Mouse (Mus musculus): ENCODE data around the gene Zfp64. TPM values are rescaled to one million over a fixed set of nuclear protein-coding genes. Genes with fewer than 3 reads are reported as not detected.

Gene Zfp64
- total RNA-seq (2021) = 10 to 100 TPM; 16.8 to 18.1 TPM
- long read RNA-seq, experiment 1, transcript Zfp64-203 (9 exons, 2,848 nt) = minor isoform, 5 of 37 reads
- long read RNA-seq, experiment 1, transcript Zfp64-201 (6 exons, 2,438 nt) = major isoform, 28 of 37 reads
- long read RNA-seq, experiment 1, partial matches to known transcripts = 0 of 37 reads
- long read RNA-seq, experiment 1, other reads (novel, unspliced or antisense) = 4 of 37 reads
- long read RNA-seq, experiment 2, transcript Zfp64-201 (6 exons, 2,438 nt) = major isoform, 31 of 44 reads
- long read RNA-seq, experiment 2, partial matches to known transcripts = 2 of 44 reads
- long read RNA-seq, experiment 2, other reads (novel, unspliced or antisense) = 6 of 44 reads

- DNase-seq (ENCODE audit: low spot score in 2 of 2) = peak; percentile 81 to 87
- intact Hi-C loops (cut with DNase I) = no loop called here
Observed at GRCm38 (mm10) chr2:168954835-168955716, at the start of gene Zfp64. Gene Zfp64 (minus strand): TSS chr2:168955587.

GRCm38 (mm10) chr2:168992642-168993420 lies 37.4 kb upstream of the Zfp64 start:
- intact Hi-C loops (cut with DNase I) = loop anchor here (5.0 kb wide), 1 partner anchor 1109 kb away; no protein-coding TSS in a partner anchor
- DNase-seq (ENCODE audit: low spot score in 2 of 2) = peak; percentile 36 to 41

GRCm38 (mm10) chr2:168990957-168991356 lies 35.6 kb upstream of the Zfp64 start:
- intact Hi-C loops (cut with DNase I) = loop anchor here (5.0 kb wide), 1 partner anchor 1111 kb away; no protein-coding TSS in a partner anchor
- DNase-seq (ENCODE audit: low spot score in 2 of 2) = no peak

GRCm38 (mm10) chr2:168990061-168990753 lies 34.8 kb upstream of the Zfp64 start:
- intact Hi-C loops (cut with DNase I) = loop anchor here (5.0 kb wide), 1 partner anchor 1112 kb away; no protein-coding TSS in a partner anchor
- DNase-seq (ENCODE audit: low spot score in 2 of 2) = peak; percentile 57 to 64

- intact Hi-C loops (cut with DNase I) = no loop called here
- DNase-seq (ENCODE audit: low spot score in 2 of 2) = no peak
Observed at GRCm38 (mm10) chr2:168988056-168988455, 32.7 kb upstream of the Zfp64 start.

- intact Hi-C loops (cut with DNase I) = no loop called here
- no peak for DNase-seq (ENCODE audit: low spot score in 2 of 2)
Observed at GRCm38 (mm10) chr2:168987421-168987820, 32.0 kb upstream of the Zfp64 start.

- intact Hi-C loops (cut with DNase I) = no loop called here
- DNase-seq (ENCODE audit: low spot score in 2 of 2) = no peak
Observed at GRCm38 (mm10) chr2:168981951-168982350, 26.6 kb upstream of the Zfp64 start.

GRCm38 (mm10) chr2:168981448-168981847 lies 26.1 kb upstream of the Zfp64 start:
- intact Hi-C loops (cut with DNase I) = no loop called here
- no peak for DNase-seq (ENCODE audit: low spot score in 2 of 2)

- DNase-seq (ENCODE audit: low spot score in 2 of 2) = peak; percentile 60 to 65
- intact Hi-C loops (cut with DNase I) = no loop called here
Observed at GRCm38 (mm10) chr2:168980859-168981258, 25.5 kb upstream of the Zfp64 start.

- DNase-seq (ENCODE audit: low spot score in 2 of 2) = peak in 1 of 2 experiments; percentile 18
- intact Hi-C loops (cut with DNase I) = no loop called here
Observed at GRCm38 (mm10) chr2:168979742-168980141, 24.4 kb upstream of the Zfp64 start.

GRCm38 (mm10) chr2:168978031-168978430 lies 22.6 kb upstream of the Zfp64 start:
- intact Hi-C loops (cut with DNase I) = no loop called here
- peak in 1 of 2 experiments; percentile 39 for DNase-seq (ENCODE audit: low spot score in 2 of 2)

GRCm38 (mm10) chr2:168970131-168970530 lies 14.7 kb upstream of the Zfp64 start:
- DNase-seq (ENCODE audit: low spot score in 2 of 2) = no peak
- intact Hi-C loops (cut with DNase I) = no loop called here

GRCm38 (mm10) chr2:168968136-168968925 lies 12.9 kb upstream of the Zfp64 start:
- no peak for DNase-seq (ENCODE audit: low spot score in 2 of 2)
- intact Hi-C loops (cut with DNase I) = no loop called here

GRCm38 (mm10) chr2:168966525-168966924 lies 11.1 kb upstream of the Zfp64 start:
- no peak for DNase-seq (ENCODE audit: low spot score in 2 of 2)
- intact Hi-C loops (cut with DNase I) = no loop called here

GRCm38 (mm10) chr2:168964849-168965248 lies 9.5 kb upstream of the Zfp64 start:
- no peak for DNase-seq (ENCODE audit: low spot score in 2 of 2)
- intact Hi-C loops (cut with DNase I) = no loop called here

- intact Hi-C loops (cut with DNase I) = no loop called here
Observed at GRCm38 (mm10) chr2:168961729-168962666, 6.6 kb upstream of the Zfp64 start.

GRCm38 (mm10) chr2:168960814-168961213 lies 5.4 kb upstream of the Zfp64 start:
- intact Hi-C loops (cut with DNase I) = no loop called here
- DNase-seq (ENCODE audit: low spot score in 2 of 2) = no peak

More at GRCm38 (mm10) chr2:168961729-168962666, 6.6 kb upstream of the Zfp64 start:
- DNase-seq (ENCODE audit: low spot score in 2 of 2) = no peak

Measured in left cerebral cortex, postnatal 14 days (tissue).